Mouse (Mus musculus) MEL (cell line): ENCODE data around the gene Plekha3. TPM values are rescaled to one million over a fixed set of nuclear protein-coding genes. Genes with fewer than 3 reads are reported as not detected.

Experiments
- polyA plus RNA-seq, 2 experiments: library from polyadenylated mRNA; stranded (reverse) in 1 of 2; unstranded in 1 of 2; fragments of >175 nt in 1 of 2; fragments of >200 nt in 1 of 2; gene quantifications; 2 replicates each; pipeline versions ENCODE4 v1.2.1 to v1.2.4; 2012; ENCODE audit warnings: low replicate concordance in 2 of 2, low read depth in 1 of 2; ENCODE audit not compliant: insufficient read length in 2 of 2, insufficient read depth in 1 of 2, missing spikeins in 1 of 2
- total RNA-seq: library from RNA; depleted of rRNA; stranded (reverse); fragments of 300-350 nt; gene quantifications from 2 replicates; pipeline ENCODE4 v1.2.3, GENCODE M21; 2012; rRNA removed

Plekha3 gene
- total and polyA plus RNA-seq, 3 experiments: 20.5 to 23.4 TPM; not detected in 1

Other genes starting within 250 kb of the Plekha3 start
- 15.7 and 18.8 TPM in 2 replicates for gene Prkra, start 27.3 kb upstream of the Plekha3 start, total RNA-seq
- 10 to 100 TPM in 1 of 2 experiments, not detected in 1; 21.5 TPM for gene Prkra, start 27.3 kb upstream of the Plekha3 start, polyA plus RNA-seq
- gene Pjvk, start 26.8 kb upstream of the Plekha3 start, total RNA-seq: not detected in 2 replicates
- under 1 TPM in 1 of 2 experiments, not detected in 1; 0.07 TPM for gene Pjvk, start 26.8 kb upstream of the Plekha3 start, polyA plus RNA-seq
- 0.98 and 1.8 TPM in 2 replicates for gene Fkbp7, start 2.2 kb upstream of the Plekha3 start, total RNA-seq
- 1 to 10 TPM in 1 of 2 experiments, not detected in 1; 1.1 TPM for gene Fkbp7, start 2.2 kb upstream of the Plekha3 start, polyA plus RNA-seq